Mouse (Mus musculus): ENCODE results near the gene Gm20388.

- TF ChIP-seq CTCF (IDR thresholded peaks at IDR 0.05; ENCODE audit: low read depth) (no peak), EP300 (IDR thresholded peaks at IDR 0.05; ENCODE audit: low read depth) (no peak)
Measured at GRCm38 (mm10) chr8:122991368-122991767, 3080.7 kb downstream of the Gm20388 start.

Data from liver, embryonic 14.5 days (tissue).